Mouse (Mus musculus) ovary, postnatal 36 days (tissue): Measurements from ENCODE around the gene Pik3cb.

Experiments
- DNase-seq: peaks from one replicate; pipeline ENCODE4 v3.0.0; 2022; ENCODE audit warnings: low spot score, mixed read lengths

Gene Pik3cb

GRCm38 (mm10) chr9:99146855-99147735 is 6.7 kb upstream of the Pik3cb start:
- no peak for DNase-seq

GRCm38 (mm10) chr9:99145756-99146155 is 5.3 kb upstream of the Pik3cb start:
- DNase-seq = no peak

- DNase-seq = no peak
These were observed 4.1 kb upstream of the Pik3cb start for GRCm38 (mm10) chr9:99144416-99144989.

- DNase-seq = no peak
These were observed 1.2 kb upstream of the Pik3cb start for GRCm38 (mm10) chr9:99141618-99142017.

- no peak for DNase-seq
These were observed 750 bp upstream of the Pik3cb start for GRCm38 (mm10) chr9:99141171-99141570.

DNA sequence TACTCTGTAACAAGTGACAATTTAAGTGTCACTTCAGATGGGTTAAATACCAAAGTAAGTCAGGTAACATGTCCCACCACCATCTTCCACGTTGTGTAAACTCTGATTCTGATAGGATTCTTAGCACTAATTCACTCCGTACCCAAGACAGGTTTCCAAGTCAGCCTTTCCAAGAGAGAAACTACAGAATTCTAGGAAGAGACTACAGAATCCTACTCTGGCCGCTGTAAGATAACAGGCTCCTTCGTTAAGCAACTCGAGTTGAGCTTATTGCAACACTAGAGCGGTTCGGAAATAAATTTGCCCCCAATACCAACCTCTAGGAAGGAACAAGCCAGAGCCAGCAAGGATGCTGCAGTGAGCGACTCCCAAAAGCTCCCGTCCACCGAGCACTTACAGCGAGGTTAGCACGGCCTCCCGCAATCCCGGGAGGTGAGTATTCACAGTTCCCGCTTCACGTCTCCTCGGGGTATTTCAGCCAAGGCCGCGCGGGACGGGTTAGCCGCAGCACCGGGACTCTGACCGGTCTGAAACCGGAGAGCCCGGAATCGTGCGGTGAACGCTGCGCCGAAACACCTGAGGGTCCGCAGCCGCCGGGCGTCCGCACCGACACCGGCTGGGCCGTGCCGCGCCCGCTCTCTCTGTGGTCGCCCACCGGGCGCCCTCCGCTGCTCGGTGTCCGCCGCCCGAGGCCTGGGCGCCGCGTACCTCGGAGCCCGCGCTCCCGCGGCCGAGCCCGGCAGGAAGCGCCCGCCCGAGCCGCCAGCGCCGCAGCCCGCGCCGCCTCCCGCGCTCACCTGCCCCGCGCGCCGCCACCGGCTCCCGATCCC is 1.0 kb downstream of the Pik3cb start:
- no peak for DNase-seq

DNA sequence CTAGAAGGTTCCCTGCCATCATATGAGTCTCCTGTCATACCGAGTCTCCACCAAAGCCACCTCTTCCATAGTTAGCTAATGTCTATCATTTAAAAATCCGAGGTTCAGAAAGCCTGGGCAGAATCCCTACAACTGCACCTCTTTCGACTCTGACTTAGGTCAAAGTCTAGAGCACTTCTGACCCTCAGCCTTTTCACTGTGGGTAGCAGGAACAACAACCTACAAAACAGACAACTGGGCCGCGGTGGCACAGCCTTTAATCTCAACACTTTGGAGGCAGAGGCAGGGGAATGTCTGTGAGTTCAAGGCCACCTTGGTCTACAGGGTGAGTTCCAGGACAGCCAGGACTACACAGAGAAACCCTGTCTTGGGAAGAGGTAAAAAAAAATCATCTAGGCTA is 3.1 kb downstream of the Pik3cb start:
- DNase-seq = no peak

GRCm38 (mm10) chr9:99131951-99132470 is 8.4 kb downstream of the Pik3cb start:
- no peak for DNase-seq

DNA sequence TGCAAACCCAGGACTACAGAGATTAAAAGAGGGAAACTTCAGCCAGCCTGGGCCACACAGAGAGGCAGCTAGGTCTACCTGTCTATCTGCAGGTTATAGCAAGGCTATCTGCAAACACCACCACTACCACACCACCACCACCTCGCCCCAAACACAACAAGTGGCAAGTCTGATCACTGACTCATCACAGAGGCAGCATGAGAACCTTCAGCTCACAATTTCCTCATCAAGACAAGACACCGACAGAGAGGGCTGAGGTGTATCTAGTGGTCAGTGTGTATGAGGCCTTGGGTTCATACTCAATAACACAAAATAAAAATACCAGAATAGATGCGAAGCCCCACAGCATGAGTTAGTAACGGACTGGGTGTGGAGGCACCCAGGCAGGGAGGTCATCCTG is 9.3 kb downstream of the Pik3cb start:
- DNase-seq = no peak

- DNase-seq = no peak
These were observed 12.8 kb downstream of the Pik3cb start for GRCm38 (mm10) chr9:99127578-99127977.

DNA sequence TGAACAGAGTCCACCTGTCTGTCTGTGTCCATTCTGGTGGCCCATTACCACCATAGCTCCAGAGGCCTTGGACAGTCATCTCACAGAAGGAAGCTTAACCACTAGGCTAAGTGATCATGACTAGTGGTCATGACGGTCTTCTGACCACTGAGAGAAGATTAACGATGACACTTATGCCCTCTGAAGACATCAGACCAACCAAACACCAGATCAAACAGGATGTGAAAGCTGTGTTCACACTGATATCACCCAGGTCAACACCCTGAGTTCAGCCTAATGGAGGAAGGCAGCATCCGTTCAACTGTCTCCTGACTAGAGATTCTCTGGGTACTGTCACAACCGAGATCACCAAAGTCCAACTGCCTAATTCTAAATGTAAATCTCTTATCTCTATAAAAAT is 17.7 kb downstream of the Pik3cb start:
- no peak for DNase-seq

GRCm38 (mm10) chr9:99112409-99112808 is 28.0 kb downstream of the Pik3cb start:
- no peak for DNase-seq

DNA sequence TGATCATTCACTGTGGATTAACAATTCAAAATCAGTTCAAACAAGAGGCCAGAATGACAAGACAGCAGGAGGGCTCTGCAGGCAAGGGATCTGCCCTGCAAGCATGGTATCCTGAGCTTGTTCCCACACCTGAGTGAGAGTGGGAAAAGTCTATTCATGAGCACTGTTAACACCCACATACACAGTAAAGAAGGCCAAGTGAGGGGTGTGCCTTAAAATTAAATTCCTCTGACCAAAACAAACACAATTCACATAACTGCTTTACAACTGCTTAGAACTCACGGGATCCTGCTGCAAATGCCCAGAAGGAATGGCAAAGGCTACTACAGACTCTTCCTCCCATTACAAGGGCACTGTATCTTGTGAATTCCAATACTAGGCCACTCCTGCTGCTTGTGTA is 29.3 kb downstream of the Pik3cb start:
- DNase-seq = no peak

DNA sequence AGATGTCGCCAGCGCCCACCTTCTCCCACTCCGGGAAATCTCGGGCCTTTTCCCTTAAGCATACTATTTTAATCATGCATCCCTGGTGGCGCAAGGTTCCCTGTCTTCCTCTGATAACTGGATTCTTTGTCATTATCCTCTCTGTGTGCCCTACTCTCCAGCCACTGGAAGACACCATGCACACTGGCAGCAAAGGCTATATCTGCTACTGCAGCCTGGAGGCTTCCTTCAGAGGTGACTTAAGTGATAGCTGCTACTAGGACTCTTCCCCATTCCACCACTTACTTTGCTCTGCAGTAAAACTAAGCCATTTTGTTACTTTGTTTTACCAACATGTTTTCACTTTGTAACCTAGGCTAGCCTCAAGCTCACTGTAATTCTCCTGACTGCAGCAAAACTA is 30.2 kb downstream of the Pik3cb start:
- no peak for DNase-seq

DNA sequence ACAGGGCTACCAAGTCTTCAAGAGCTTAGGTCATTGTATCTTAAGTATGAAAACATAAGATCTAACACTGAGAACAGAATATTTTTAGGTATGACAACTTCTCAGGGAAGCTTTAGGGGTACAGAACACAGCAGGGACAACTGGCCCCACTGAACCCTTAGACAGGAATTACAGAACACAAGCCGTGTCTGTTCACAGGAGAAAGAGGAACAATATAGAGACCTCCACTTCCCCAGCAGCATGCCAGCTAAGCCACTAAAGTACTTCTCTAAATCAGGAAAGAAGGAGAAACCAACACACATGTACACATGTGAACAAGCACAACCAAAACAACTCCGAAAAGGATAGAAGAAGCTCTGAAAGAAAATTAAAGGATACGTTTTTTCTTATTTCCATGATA is 30.8 kb downstream of the Pik3cb start:
- no peak for DNase-seq

GRCm38 (mm10) chr9:99104449-99104848 is 36.0 kb downstream of the Pik3cb start:
- no peak for DNase-seq

- no peak for DNase-seq
These were observed 36.6 kb downstream of the Pik3cb start for GRCm38 (mm10) chr9:99103865-99104264.

DNA sequence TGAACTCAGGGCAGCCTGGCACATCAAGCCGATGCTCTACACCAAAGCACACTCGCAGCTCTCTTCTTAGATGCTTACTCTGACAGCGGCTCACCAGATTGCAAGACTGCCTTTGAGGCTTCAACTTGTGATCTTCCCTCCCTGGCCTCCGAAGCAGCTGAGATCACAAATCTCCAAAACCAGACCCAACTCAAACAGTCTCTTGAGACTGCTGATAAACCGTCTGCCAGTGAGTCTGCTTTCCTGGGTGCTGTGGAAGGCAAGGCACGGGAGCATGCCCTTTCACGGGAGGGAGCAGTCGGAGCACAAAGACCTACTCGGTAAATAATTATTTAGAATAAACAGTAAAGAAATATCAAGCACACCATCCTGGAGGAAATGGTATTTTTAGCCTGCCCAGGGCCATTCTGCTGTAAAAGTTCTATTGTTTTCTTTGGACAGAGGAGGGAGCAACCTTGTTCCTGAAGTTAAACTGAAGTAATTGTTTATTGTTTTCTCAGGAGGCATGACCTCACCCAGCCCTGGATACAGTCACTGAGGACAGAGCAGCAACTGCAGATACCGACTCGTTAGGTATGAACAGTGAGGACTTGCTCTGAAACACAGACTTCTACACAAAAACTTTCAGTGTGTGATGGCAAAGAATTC is 41.8 kb downstream of the Pik3cb start:
- no peak for DNase-seq

DNA sequence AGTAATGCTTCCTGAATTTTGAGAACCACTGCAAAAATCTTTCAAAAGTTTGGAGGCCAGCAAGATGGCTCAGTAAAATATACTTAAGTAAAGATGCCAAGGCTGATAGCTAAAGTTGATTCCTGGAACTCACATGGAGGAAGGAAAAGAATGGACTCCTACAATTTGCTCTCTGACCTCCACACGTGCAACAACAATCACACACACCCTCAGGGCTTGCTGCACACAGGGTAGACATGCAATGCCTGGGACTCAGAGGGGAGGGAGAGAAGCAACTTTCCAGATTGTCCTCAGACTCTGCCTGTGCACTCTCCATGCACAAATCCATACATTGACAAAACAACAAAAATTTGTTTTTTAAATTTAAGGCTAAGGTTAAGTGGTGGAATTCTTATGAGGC is 42.8 kb downstream of the Pik3cb start:
- no peak for DNase-seq

DNA sequence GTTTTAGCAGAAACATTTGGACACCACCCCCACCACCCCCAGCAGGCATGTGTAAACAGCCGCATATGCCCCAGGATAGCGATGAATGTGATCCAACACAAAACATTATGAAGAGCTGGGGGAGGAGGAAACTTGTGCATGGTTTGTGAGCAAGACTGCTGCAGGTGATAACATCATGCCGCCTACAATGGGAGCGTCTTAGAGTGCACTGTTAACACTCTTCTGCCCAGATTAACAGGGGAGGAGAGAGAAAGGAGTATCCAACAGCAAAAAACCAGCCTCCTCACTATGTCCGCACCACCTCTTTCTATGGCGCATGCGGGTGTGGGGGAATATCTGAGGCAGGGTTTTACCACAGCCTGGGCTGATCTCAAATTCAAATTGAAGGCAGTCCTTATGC is 45.2 kb downstream of the Pik3cb start:
- DNase-seq = no peak

DNA sequence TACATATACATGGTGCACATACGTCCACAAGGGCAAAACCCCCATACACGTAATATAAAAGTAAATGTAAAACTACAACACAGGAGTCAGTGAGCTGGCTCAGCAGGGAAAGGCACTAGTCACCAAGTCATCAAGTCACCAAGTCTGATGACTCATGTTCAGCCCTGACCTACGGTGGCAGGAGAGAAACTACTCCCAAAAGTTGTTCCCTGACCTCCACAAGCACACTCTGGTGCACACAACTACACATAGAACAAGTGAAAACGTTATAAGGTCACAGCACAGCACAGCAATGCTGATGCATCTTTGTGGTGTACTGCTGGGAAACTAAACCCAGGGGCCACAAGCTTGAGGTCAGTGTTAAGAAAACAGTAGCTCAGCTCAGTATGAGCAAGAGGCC is 49.9 kb downstream of the Pik3cb start:
- DNase-seq = no peak

GRCm38 (mm10) chr9:99089904-99090303 is 50.5 kb downstream of the Pik3cb start:
- no peak for DNase-seq
